Mouse (Mus musculus) stomach, embryonic 14.5 days (tissue): ENCODE measurements at regions not wholly inside any gene's neighbourhood (a gene's known extent, or its start where the extent isn't known, plus 50 kb on each side); places are given as distances from the start of the nearest gene placed in this dataset.

ENCODE experiments used
- ATAC-seq: fragments of 200-750 bp; cut with Nextera tagmentation; 2 replicates; pipeline ENCODE4 v1.8.0; 2017; ENCODE audit warnings: low read depth, moderate TSS enrichment; ENCODE audit not compliant: insufficient number of reproducible peaks, insufficient read depth, low FRiP score
- H3K27ac ChIP-seq: fragments of 300-500 bp; sonication (generic); 2 replicates; pipeline ENCODE4 v1.5.1; 2014; ENCODE audit warnings: mild to moderate bottlenecking, low read length, moderate library complexity, mixed read lengths
- H3K27me3 ChIP-seq: fragments of 300-500 bp; sonication (generic); 2 replicates; pipeline ENCODE4 v1.6.1; 2014; ENCODE audit warnings: low read length, control low read depth, mixed read lengths; ENCODE audit not compliant: control insufficient read depth, insufficient read depth
- H3K36me3 ChIP-seq: fragments of 300-500 bp; sonication (generic); 2 replicates; pipeline ENCODE4 v1.6.1; 2014; ENCODE audit warnings: mild to moderate bottlenecking, control low read depth, low read length, moderate library complexity, mixed read lengths; ENCODE audit not compliant: control insufficient read depth, insufficient read depth
- H3K4me1 ChIP-seq: fragments of 300-500 bp; sonication (generic); 2 replicates; pipeline ENCODE4 v1.6.1; 2014; ENCODE audit warnings: low read length, control low read depth, mixed read lengths; ENCODE audit not compliant: control insufficient read depth, insufficient read depth
- H3K4me2 ChIP-seq: fragments of 300-500 bp; sonication (generic); replicated peaks from 2 replicates; pipeline ENCODE4 v1.6.1; 2014; ENCODE audit warnings: low read depth, low read length, control low read depth
- H3K4me3 ChIP-seq: fragments of 300-500 bp; sonication (generic); 2 replicates; pipeline ENCODE4 v1.5.1; 2014; ENCODE audit warnings: low read depth, low read length, control low read depth
- H3K9ac ChIP-seq: fragments of 300-500 bp; sonication (generic); replicated peaks from 2 replicates; pipeline ENCODE4 v1.6.1; 2014; ENCODE audit warnings: low read depth, mild to moderate bottlenecking, control low read depth, low read length, moderate library complexity, mixed read lengths
- H3K9me3 ChIP-seq: fragments of 300-500 bp; sonication (generic); 2 replicates; pipeline ENCODE4 v1.6.1; 2016; ENCODE audit warnings: low read depth, low read length, control low read depth; ENCODE audit not compliant: control insufficient read depth
- WGBS: fragments of 180-500 bp; shearing (Covaris S2); extraction: QIAGEN DNeasy Blood & Tissue Kit; methylation state at CpG from one replicate; pipeline ENCODE4 v1.1.7; 2014; 5-methylcytosine and 5-hydroxymethylcytosine counted together

DNA sequence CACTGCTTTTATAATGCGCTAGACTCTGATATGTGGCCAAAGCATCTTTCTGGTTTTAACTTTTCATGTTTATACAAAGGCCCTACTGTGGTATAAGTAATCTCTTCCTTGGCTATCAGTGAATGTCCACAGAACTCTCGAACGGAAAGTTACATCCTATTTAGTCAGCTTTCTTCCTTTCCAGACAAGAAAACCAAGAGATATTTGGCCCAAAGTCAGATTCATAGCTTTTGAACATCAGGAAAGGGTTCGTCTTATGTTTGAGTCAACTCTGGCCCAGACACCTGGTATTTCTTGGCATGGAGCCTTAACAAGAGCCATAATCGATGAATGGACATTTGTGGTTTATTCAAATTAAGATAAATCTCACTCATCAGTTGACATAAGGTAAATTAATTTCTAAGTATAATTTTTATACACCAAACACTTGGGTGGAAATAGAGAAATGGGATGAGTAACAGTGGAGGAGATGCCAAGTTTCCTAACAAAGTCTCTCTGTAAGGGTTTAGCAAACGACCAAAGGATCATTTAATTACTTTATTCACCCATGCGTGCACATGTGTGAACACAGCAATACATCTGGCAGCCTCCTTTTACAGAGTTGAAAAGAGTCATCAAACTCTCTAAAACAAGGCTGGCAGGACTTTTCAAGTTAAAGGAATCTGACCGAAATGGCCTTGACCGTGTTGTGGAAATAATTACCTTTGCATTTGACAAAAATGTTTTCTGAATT, 287.2 kb upstream of the Rbms1 start:
- Histone ChIP-seq H3K4me2 (no peak overlapping the region), H3K36me3 (no peaks in the 10 kb centered on the region), H3K27me3 (no peaks in the 10 kb centered on the region), H3K27ac (no peak overlapping the region), H3K4me1 (0 out of 2 replicates have a peak, but pooled peaks cover 8% of the 10 kb centered on the region), H3K9me3 (no peaks in the 10 kb centered on the region), H3K4me3 (no peak overlapping the region), H3K9ac (no peak overlapping the region)
- 50% methylated on average over 9 of the region's 9 CpGs for WGBS
- no peak for ATAC-seq

DNA sequence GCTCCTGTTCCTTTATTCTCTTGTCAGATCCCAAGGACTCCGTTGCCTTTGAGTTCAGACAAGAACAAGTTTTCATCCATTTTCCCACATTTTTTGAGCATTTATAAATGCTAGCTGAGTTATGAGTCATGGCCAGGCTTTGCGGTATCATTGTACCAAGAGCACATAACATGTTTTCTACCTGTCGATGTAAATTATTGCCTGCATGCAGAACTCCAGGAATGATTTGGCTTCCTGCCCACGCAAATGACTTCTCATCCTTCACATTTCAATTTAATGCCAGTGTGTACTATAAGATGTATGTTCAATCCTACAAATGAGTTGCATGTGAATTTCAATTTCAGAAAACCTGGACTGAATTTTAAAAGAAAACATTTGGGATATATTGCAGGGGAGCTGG, 285.0 kb upstream of the Rbms1 start:
- Histone ChIP-seq H3K4me2 (no peak overlapping the region), H3K9me3 (no peaks in the 10 kb centered on the region), H3K4me1 (0 out of 2 replicates have a peak, but pooled peaks cover 8% of the 10 kb centered on the region), H3K4me3 (no peak overlapping the region), H3K27me3 (no peaks in the 10 kb centered on the region), H3K9ac (no peak overlapping the region), H3K27ac (no peak overlapping the region), H3K36me3 (no peaks in the 10 kb centered on the region)
- ATAC-seq, result no peak
- 66% methylated on average over 4 of the region's 4 CpGs for WGBS

DNA sequence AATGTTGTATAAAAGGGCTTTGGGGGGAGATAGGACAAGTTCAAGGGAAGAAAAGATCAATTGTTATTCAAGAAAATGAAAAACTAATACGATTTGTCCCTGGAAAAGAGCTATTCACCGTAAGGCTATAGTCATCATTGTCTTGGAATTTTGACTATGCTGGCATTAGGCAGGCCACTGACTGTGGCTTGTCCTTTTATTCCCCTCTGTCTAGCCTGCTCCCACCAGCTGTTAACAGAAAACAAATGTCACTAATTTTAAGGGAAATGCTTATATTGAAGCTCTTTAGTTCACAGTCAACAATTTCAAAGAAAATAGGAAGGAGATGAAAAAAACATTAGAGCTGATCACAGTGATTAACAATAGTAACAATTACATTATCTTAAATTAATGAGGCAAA, 284.3 kb upstream of the Rbms1 start:
- Histone ChIP-seq H3K9me3 (no peaks in the 10 kb centered on the region), H3K4me3 (no peak overlapping the region), H3K4me1 (0 out of 2 replicates have a peak, but pooled peaks cover 8% of the 10 kb centered on the region), H3K27me3 (no peaks in the 10 kb centered on the region), H3K9ac (no peak overlapping the region), H3K4me2 (no peak overlapping the region), H3K27ac (no peak overlapping the region), H3K36me3 (no peaks in the 10 kb centered on the region)
- WGBS, result 69% methylated on average over 2 of the region's 2 CpGs
- no peak for ATAC-seq

GRCm38 (mm10) chr2:61246691-61247258, 283.8 kb upstream of the Rbms1 start:
- no peak overlapping the region for H3K9ac ChIP-seq
- no peaks in the 10 kb centered on the region for H3K36me3 ChIP-seq
- H3K4me2 ChIP-seq, result no peak overlapping the region
- H3K4me1 ChIP-seq, result 0 out of 2 replicates have a peak, but pooled peaks cover 8% of the 10 kb centered on the region
- H3K4me3 ChIP-seq, result no peak overlapping the region
- no peak for ATAC-seq
- H3K27ac ChIP-seq, result no peak overlapping the region
- no peaks in the 10 kb centered on the region for H3K27me3 ChIP-seq
- 13% methylated on average over 3 of the region's 3 CpGs for WGBS
- H3K9me3 ChIP-seq, result no peaks in the 10 kb centered on the region

DNA sequence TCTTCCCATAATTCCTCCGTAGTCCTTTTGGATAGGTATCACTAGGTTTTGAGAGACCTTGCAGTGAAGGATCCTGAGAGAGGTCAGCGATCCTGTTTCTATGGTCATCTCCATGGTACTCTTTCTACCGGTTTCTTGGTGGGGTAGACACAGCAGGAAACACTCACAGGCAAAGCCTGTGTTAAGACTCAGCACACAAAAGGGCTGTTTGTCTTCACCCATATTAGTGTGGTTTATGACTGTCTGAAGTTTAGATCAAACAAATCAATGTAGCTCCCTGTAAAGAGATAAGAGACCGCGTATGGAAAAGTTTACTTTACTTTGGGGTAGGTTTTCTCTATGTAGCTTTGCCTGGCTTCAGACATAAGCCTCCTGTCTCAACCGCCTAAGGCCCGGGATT, 282.5 kb upstream of the Rbms1 start:
- Histone ChIP-seq H3K27me3 (no peaks in the 10 kb centered on the region), H3K9me3 (no peaks in the 10 kb centered on the region), H3K4me2 (no peak overlapping the region), H3K27ac (no peak overlapping the region), H3K9ac (no peak overlapping the region), H3K36me3 (no peaks in the 10 kb centered on the region), H3K4me3 (no peak overlapping the region), H3K4me1 (0 out of 2 replicates have a peak, but pooled peaks cover 8% of the 10 kb centered on the region)
- WGBS, result 43% methylated on average over 7 of the region's 7 CpGs
- ATAC-seq, result no peak

DNA sequence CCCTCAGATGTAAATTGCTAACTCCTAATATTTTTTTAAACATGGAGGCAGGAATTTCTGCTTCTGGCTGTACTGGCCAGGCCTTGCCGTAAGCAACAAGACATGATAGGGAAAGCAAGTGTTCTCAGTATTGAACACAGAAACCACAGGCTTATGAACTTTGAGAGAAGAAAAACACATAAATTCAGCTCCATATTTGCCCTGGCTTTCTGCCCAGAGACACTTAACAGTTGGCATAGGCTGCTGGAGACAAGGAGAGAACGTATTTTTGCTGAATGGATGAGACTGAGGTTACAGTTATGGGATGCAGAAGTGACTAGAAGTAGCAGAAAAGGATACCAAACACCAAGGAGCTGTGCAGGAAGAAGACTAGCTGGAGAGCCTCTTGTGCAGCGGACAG, 258.7 kb upstream of the Rbms1 start:
- Histone ChIP-seq H3K36me3 (no peaks in the 10 kb centered on the region), H3K4me3 (no peak overlapping the region), H3K9me3 (no peaks in the 10 kb centered on the region), H3K27me3 (no peaks in the 10 kb centered on the region), H3K9ac (no peak overlapping the region), H3K27ac (no peak overlapping the region), H3K4me1 (no peaks in the 10 kb centered on the region), H3K4me2 (no peak overlapping the region)
- no peak for ATAC-seq
- WGBS, result 54% methylated on average over 3 of the region's 3 CpGs

GRCm38 (mm10) chr2:61221157-61221556, 258.2 kb upstream of the Rbms1 start:
- WGBS, result 90% methylated on average over 2 of the region's 2 CpGs
- H3K27ac ChIP-seq, result no peak overlapping the region
- H3K9ac ChIP-seq, result no peak overlapping the region
- H3K9me3 ChIP-seq, result no peaks in the 10 kb centered on the region
- no peaks in the 10 kb centered on the region for H3K27me3 ChIP-seq
- H3K4me1 ChIP-seq, result no peaks in the 10 kb centered on the region
- H3K4me3 ChIP-seq, result no peak overlapping the region
- no peaks in the 10 kb centered on the region for H3K36me3 ChIP-seq
- ATAC-seq, result no peak
- H3K4me2 ChIP-seq, result no peak overlapping the region

DNA sequence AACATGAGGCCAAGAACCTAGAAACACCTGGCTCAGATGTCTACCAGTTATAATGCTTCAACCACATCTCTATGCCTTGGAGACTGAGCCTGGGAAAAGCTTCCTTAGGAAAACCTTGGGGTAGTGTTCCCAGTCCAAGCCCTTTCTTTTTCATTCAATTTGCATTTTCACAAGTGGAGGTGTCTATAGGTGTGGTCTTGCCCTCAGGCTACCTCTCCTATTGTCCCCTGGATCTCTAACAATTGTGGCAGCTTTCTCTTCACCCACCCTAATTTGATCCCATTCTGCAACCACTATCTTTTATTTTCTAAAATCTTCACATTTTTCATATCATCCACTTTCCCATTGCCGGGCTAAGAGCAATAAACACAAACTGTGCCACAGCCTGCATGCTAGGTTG, 251.0 kb upstream of the Rbms1 start:
- Histone ChIP-seq H3K4me1 (no peaks in the 10 kb centered on the region), H3K4me2 (no peak overlapping the region), H3K27ac (no peak overlapping the region), H3K4me3 (no peak overlapping the region), H3K9me3 (no peaks in the 10 kb centered on the region), H3K9ac (no peak overlapping the region), H3K36me3 (no peaks in the 10 kb centered on the region), H3K27me3 (no peaks in the 10 kb centered on the region)
- 84% methylated on average over 1 of the region's 1 CpGs for WGBS
- ATAC-seq, result no peak

- no peak overlapping the region for H3K4me2 ChIP-seq
- no peaks in the 10 kb centered on the region for H3K36me3 ChIP-seq
- H3K9ac ChIP-seq, result no peak overlapping the region
- H3K4me3 ChIP-seq, result no peak overlapping the region
- no peak overlapping the region for H3K27ac ChIP-seq
- no peaks in the 10 kb centered on the region for H3K9me3 ChIP-seq
- no peak for ATAC-seq
- H3K4me1 ChIP-seq, result no peaks in the 10 kb centered on the region
- H3K27me3 ChIP-seq, result no peaks in the 10 kb centered on the region
Measured at GRCm38 (mm10) chr2:61201387-61201786, 238.4 kb upstream of the Rbms1 start.
